Comparison of ENCODE assay signal across 24 mouse cellular contexts in the genomic region with DNA sequence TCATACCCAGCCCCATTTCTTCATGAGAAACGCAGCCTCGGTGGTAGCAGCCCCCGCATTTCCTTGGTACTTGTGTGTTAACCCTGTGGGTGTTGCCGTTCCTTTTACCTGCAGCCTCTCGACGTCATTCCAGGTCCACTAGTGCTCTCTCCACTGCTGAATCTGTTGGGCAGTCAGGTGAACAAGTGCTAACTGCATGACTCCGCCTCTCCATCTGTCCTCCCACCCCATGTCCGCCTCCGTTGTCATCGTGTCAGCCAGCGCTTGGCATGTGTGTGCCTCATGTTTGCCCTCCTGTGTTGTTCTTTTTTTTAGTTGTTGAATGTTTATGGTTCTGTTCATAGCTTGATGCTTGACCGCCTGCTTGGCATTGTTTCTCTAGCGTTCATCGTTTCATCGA.
DNase-seq lines count a peak whose midpoint lies in the region; TF ChIP-seq lines count a peak whose summit lies in the region.
"Had no signal": no experiment of that assay in that cellular context is flagged by ENCODE, and none has a peak within 500 bp of the region (broad histone marks: within the 10 kb centered on the region; RNA-seq: fewer than 3 reads in every experiment).

No protein-coding gene starts in this region.

- intact Hi-C loops in left cerebral cortex, postnatal 4 days (cut with DNase I), result no loop called here
- intact Hi-C loops in left cerebral cortex, adult 2 months (cut with DNase I), result no loop called here

- no peak for TF ChIP-seq POLR2A in cerebellum, adult 2 months (IDR thresholded peaks at IDR 0.05; ENCODE audit: borderline replicate concordance, insufficient read depth, low read length)

- no peak for TF ChIP-seq CTCF in left cerebral cortex, adult 2 months (IDR thresholded peaks at IDR 0.05)
- no peak for TF ChIP-seq CTCF in cerebellum, adult 2 months (IDR thresholded peaks at IDR 0.05; ENCODE audit: borderline replicate concordance, insufficient read depth, low read depth, low read length)

- no peak overlapping the region for H3K27ac ChIP-seq in left cerebral cortex, adult 2 months
- H3K27ac ChIP-seq in cerebellum, adult 2 months (ENCODE audit: insufficient read depth, low read length), result no peak overlapping the region
- H3K27ac ChIP-seq: embryonic facial prominence, embryonic 15.5 days; heart, adult 2 months; heart, embryonic 15.5 days; kidney, postnatal 0 days; limb, embryonic 15.5 days; liver, embryonic 15.5 days; lung, embryonic 15.5 days; midbrain, embryonic 13.5 days; neural tube, embryonic 12.5 days had no signal

- no peak overlapping the region for H3K4me3 ChIP-seq in left cerebral cortex, adult 2 months
- H3K4me3 ChIP-seq in cerebellum, adult 2 months (replicated peaks; ENCODE audit: insufficient read depth, low read depth, low read length), result no peak overlapping the region
- H3K4me3 ChIP-seq: embryonic facial prominence, embryonic 15.5 days; heart, adult 2 months; heart, embryonic 15.5 days; limb, embryonic 15.5 days; liver, embryonic 15.5 days; lung, embryonic 15.5 days; megakaryocyte, embryonic 14.5 days; midbrain, embryonic 13.5 days; neural tube, embryonic 12.5 days had no signal

- H3K4me1 ChIP-seq in cerebellum, adult 2 months (ENCODE audit: control insufficient read depth, insufficient read depth, low read length), result peaks cover 12% of the 10 kb centered on the region
- H3K4me1 ChIP-seq: embryonic facial prominence, embryonic 15.5 days; heart, embryonic 15.5 days; limb, embryonic 15.5 days; liver, embryonic 15.5 days; lung, embryonic 15.5 days; midbrain, embryonic 13.5 days; neural tube, embryonic 12.5 days had no signal

- 37% methylated on average over 15 of the region's 15 CpGs for WGBS in cerebellum, adult 2 months

- H3K27me3 ChIP-seq in cerebellum, adult 2 months (ENCODE audit: control insufficient read depth, insufficient read depth, low read length), result no peaks in the 10 kb centered on the region
- H3K27me3 ChIP-seq: embryonic facial prominence, embryonic 15.5 days; heart, embryonic 15.5 days; limb, embryonic 15.5 days; liver, embryonic 15.5 days; lung, embryonic 15.5 days; megakaryocyte, embryonic 14.5 days; midbrain, embryonic 13.5 days; neural tube, embryonic 12.5 days had no signal

- peak; percentile 17 for DNase-seq in left cerebral cortex, postnatal 4 days
- no peak for DNase-seq in left cerebral cortex, adult 2 months (ENCODE audit: extremely low spot score in 1 of 2, low spot score in 2 of 2)
- peak; percentile 27 for DNase-seq in cerebellum, adult 11 months
- DNase-seq in cerebellum, adult 2 months, result peak; percentile 61 to 72
- DNase-seq in cerebellum, postnatal 25 days, result peak; percentile 69 to 74
- no peak for DNase-seq in adrenal gland, postnatal 36 days
- no peak for DNase-seq in spleen, postnatal 14 days (ENCODE audit: low spot score in 2 of 2)
- DNase-seq: adrenal gland, adult 8-10 months; gastrocnemius, postnatal 25 days; heart, adult 2 months; heart, postnatal 36 days; kidney, adult 18-20 months; layer of hippocampus, adult 9-11 months; lung, postnatal 36 days; thymus, postnatal 36 days had no signal

Comparison
In these comparisons a context has a peak if more than half of its experiments do, and no peak if none do; other contexts are left out.
1. DNase-seq: peak in left cerebral cortex, postnatal 4 days (single experiment), cerebellum, adult 11 months (single experiment), cerebellum, adult 2 months (2 of 2) and cerebellum, postnatal 25 days (2 of 2); none in left cerebral cortex, adult 2 months (0 of 2), adrenal gland, postnatal 36 days (0 of 2) and spleen, postnatal 14 days (0 of 2).